Mouse (Mus musculus) bone marrow macrophage, adult 2 months (primary cell): Measurements from ENCODE around the gene Ift172. TPM values are rescaled to one million over a fixed set of nuclear protein-coding genes. Genes with fewer than 3 reads are reported as not detected.

Experiments used
- H3K27ac ChIP-seq: 2 replicates; pipeline ENCODE4 v1.5.1; 2012; ENCODE audit warnings: low read depth, low read length; ENCODE audit not compliant: insufficient read depth
- H3K4me1 ChIP-seq: 2 replicates; pipeline ENCODE4 v1.6.1; 2012; ENCODE audit warnings: low read length; ENCODE audit not compliant: control insufficient read depth, insufficient read depth
- H3K4me3 ChIP-seq: 2 replicates; pipeline ENCODE4 v1.5.1; 2012; ENCODE audit warnings: mild to moderate bottlenecking, low read length, moderate library complexity; ENCODE audit not compliant: insufficient read depth
- CTCF ChIP-seq: IDR thresholded peaks from 2 replicates; pipeline ENCODE4 v1.5.1; 2012; ENCODE audit warnings: low read depth, mild to moderate bottlenecking, low read length, moderate library complexity
- POLR2A ChIP-seq: IDR thresholded peaks from 2 replicates; pipeline ENCODE4 v1.6.1; 2012; ENCODE audit warnings: mild to moderate bottlenecking, low read depth, low read length, borderline replicate concordance
- polyA plus RNA-seq: library from polyadenylated mRNA; stranded (reverse); fragments of >200 nt; gene quantifications from 2 replicates; pipeline ENCODE4 v1.2.4, GENCODE M21; 2012; ENCODE audit not compliant: missing spikeins, insufficient read depth, insufficient read length

Ift172 gene
- polyA plus RNA-seq, 1 experiment = 45.0 TPM

DNA sequence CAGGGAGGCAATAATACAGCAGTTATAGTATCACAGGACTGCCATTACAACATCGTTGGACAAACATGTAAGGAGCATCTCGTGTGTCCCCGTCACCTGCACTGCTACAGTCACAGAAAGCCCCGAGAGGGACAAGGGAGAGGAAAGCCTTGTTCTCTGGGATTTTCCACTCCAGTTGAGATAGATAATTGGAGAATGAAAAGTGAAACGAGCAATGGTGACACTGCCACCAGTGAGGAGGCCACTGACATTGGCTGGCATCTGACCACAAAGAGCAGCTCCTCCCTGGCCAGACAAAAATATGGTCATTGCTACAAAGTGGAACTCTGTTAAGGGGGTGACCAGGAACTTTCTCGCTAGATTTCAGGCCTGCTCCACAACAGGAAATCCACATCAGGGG is 23.2 kb downstream of the Ift172 start:
- no peak overlapping the region for H3K4me3 ChIP-seq
- no peak overlapping the region for H3K27ac ChIP-seq
- TF ChIP-seq CTCF (no peak), POLR2A (no peak)
- H3K4me1 ChIP-seq = 0 out of 2 replicates have a peak, but pooled peaks cover 2% of the 10 kb centered on the region

DNA sequence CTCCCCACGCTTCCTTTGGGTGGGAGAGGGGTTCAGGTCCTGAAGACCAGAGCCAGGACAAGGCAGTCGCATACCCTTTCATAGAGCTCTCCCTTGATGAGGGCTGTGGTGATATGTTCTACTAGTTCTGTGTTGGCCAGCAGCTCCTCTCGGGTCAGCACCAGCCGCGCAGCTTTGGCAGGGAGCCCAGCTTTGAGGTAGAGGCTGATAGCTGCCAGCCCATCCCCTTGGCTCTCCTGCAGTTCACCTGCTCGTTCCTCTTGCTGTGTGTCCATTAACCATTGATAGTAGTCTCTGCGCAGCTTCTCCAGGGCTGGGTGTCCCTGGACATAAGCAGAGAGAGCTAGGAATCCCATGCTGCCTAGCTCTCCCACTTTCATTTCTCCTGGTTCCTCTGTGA is 24.8 kb downstream of the Ift172 start:
- TF ChIP-seq POLR2A (no peak), CTCF (no peak)
- Histone ChIP-seq H3K27ac (no peak overlapping the region), H3K4me1 (0 out of 2 replicates have a peak, but pooled peaks cover 2% of the 10 kb centered on the region), H3K4me3 (no peak overlapping the region)

DNA sequence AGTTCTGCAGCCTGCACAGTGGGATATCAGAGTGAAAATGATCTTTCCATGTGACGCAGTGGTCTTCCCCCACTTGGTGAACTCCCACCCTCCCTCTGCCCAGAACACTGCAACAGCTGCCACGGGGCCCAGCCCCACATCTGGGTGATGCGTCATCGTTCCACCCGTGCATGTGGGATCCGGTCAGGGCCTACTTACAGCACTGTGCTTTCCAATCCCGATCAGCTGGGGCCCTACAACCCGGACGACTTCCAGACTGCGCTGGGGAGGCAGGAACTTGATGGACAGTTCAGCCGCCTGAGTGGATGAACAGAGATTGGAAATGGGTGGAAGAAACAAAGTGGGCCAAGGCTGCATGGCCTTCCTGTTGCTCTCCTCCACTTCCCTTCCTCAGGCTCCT is 33.3 kb downstream of the Ift172 start:
- no peak overlapping the region for H3K27ac ChIP-seq
- peaks cover 34% of the 10 kb centered on the region for H3K4me1 ChIP-seq
- no peak for TF ChIP-seq CTCF
- TF ChIP-seq POLR2A = no peak
- no peak overlapping the region for H3K4me3 ChIP-seq

DNA sequence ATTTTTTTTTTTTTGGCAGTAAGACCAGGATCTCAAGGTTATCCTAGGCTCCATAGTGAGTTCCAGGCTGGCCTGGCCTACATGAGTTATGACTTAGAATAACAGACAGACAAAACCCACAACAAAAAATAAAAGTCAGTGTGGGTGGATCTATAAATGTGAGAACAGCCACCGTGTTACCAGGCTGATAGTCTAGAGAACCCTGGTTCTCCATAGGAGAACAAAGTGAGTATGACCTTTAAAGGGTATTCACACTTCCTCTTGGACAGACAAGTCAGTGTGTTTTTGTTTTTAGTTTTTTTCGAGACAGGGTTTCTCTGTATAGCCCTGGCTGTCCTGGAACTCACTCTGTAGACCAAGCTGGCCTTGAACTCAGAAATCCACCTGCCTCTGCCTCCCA is 34.9 kb downstream of the Ift172 start:
- H3K4me1 ChIP-seq = peaks cover 34% of the 10 kb centered on the region
- peak overlapping the region; percentile 1; the same call in 1 of the 2 replicates for H3K27ac ChIP-seq
- no peak for TF ChIP-seq CTCF
- TF ChIP-seq POLR2A = no peak
- H3K4me3 ChIP-seq = no peak overlapping the region

DNA sequence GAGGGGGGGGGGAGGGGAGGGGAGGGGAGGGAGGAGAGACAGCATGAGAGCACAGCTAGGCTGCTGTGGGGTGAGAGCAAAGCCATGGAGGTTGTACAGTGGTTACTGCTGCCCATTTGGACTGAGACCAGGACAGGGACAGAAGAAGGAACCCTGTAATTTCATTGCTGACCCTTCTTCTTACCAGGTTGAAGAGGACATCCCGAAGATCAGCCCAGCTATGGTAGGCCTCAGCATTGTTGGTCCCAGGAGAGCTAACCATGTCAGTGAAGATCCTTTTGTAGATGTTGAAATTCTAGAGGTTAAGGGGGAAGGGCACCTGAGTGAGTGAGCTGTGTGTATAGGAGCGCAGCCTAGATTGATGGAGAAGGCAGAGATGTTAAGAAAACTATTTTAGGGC is 35.5 kb downstream of the Ift172 start:
- H3K4me1 ChIP-seq = peaks cover 34% of the 10 kb centered on the region
- H3K4me3 ChIP-seq = no peak overlapping the region
- no peak overlapping the region for H3K27ac ChIP-seq
- TF ChIP-seq CTCF (no peak), POLR2A (no peak)

DNA sequence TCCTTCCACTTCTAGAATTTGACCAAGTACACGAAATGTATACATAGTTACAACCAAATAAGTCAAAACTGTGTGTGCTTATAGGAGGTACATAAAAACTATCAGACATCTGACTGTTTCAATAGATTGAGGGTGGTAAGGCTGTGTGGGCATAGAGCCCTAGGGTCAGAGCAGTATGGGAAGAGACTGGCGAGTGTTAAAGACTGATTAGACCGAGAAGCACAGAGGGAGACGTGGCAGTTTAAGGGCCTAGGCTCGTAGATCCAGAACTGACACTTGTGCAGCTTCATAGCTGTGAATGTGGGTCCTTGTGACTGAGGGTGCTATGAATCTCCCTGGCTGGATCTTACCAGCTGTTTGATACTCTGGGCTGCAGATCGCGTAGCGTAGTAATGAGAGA is 36.0 kb downstream of the Ift172 start:
- H3K4me3 ChIP-seq = no peak overlapping the region
- H3K27ac ChIP-seq = peak overlapping the region; percentile 49
- TF ChIP-seq CTCF = no peak
- TF ChIP-seq POLR2A = no peak
- H3K4me1 ChIP-seq = peaks cover 34% of the 10 kb centered on the region

DNA sequence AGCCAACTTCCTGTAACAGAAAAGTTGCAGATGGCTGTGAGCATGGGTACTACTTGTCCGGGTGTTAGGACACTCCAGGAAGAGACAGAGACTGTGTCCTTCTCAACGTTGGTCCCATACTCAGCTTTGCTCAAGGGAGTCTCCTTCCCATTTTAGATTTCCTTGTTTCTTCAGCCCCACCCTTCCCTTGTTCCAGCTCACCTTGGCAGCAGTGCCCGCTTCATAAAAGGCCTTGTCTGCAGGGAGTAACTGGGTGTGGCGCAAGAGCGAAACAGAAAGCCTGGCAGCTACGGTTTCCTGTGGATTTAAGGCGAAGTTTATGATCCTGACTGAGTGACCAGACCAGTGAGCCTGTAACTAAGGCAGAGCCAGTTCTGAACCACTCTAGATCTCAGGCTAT is 36.5 kb downstream of the Ift172 start:
- H3K27ac ChIP-seq = peak overlapping the region; percentile 49

DNA sequence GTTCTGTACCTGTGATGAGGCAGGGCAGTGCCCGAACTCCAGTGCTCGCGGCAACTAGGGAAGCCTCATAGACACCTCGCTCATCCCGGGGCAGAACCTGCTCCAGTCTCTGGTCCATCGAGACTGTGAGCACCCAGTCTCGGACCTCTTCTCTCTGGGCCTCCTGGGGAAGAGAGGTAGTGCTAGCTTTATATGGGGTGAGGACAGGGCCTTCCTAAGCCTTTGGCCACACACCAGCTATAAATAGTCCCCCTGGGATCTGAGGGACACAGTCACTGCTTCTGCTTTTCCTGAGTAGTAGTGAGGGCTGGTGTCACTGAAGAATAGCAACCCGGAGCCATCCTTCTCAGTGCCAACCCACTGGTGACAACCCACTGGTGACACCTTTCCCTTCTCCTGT is 37.1 kb downstream of the Ift172 start:
- TF ChIP-seq POLR2A = no peak
- TF ChIP-seq CTCF = no peak
- Histone ChIP-seq H3K4me1 (peaks cover 34% of the 10 kb centered on the region), H3K27ac (peak overlapping the region; percentile 49), H3K4me3 (peak overlapping the region; percentile 3; the same call in 1 of the 2 replicates)

More for the DNA sequence above, 36.5 kb downstream of the Ift172 start:
- Histone ChIP-seq H3K4me3 (peak overlapping the region; percentile 1; the same call in 1 of the 2 replicates), H3K4me1 (peaks cover 34% of the 10 kb centered on the region)
- no peak for TF ChIP-seq POLR2A

DNA sequence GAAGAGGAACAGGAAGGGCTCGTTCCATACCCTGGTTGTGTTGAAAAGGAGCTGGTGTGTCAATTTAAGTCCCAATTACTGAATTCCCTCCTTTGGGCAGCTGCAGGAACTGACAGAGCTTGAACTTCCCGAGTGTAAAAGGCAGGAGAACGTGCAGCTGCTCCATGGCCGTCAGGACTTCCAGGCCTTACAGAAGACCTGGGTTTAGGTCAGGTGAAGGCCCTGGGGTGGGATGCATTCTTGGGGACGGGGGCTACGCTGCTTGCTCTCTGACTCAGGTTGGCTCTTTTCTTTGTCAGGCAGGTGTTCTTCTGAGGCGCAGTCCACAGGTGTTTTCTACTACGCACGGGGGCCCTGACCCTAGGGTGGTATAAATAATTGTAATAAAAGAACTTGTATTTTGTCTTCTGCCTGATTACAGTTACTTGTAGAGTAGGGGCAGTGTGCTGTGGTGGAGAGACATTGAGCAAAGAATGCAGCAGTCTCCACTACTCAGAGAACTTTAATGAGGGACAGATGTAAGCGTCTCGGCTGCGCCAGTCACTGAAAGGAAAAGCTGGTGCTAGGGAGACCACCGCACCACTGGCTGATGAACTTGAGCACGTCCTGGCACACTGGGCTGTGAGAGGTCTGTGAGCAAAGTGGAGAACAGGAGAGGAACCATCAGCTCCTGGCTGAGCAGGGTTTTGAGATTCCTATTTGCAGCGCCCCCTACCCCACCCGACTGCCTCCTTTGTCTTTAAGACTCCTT is 37.9 kb downstream of the Ift172 start:
- no peak overlapping the region for H3K27ac ChIP-seq
- peaks cover 34% of the 10 kb centered on the region for H3K4me1 ChIP-seq
- H3K4me3 ChIP-seq = no peak overlapping the region
- TF ChIP-seq POLR2A (no peak), CTCF (no peak; the same call in 1 of the 2 replicates)

DNA sequence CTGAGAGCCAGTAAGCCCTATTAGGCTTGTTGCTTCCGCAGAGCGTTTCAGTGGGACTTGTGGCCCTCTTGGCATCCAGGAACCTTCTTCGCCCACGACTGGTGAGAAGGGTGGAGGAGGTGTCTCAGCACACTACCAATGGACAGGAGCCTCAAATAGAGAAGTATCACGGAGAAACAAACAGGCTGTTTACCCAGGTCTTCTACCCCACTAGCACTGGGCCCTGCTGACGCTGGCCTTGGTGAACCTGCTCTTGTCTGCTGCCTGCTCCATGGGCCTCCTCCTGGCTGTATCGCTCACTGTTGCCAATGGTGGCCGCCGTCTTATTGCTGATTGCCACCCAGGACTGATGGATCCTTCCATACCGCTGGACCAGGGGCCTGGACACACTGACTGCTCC is 38.8 kb downstream of the Ift172 start:
- TF ChIP-seq POLR2A (no peak), CTCF (no peak)
- Histone ChIP-seq H3K4me1 (peaks cover 28% of the 10 kb centered on the region), H3K4me3 (no peak overlapping the region), H3K27ac (no peak overlapping the region)
